Mouse (Mus musculus) testis, adult 2 months (tissue): ENCODE measurements around the gene Tbx10.

Experiments
- CTCF ChIP-seq: fragments of 200-500 bp; IDR thresholded peaks from 2 replicates; pipeline ENCODE4 v1.5.1; 2012; ENCODE audit warnings: low read depth, mild to moderate bottlenecking, inconsistent platforms, low read length, moderate library complexity; ENCODE audit not compliant: control insufficient read depth, insufficient read depth, insufficient replicate concordance
- POLR2A ChIP-seq: fragments of 200-500 bp; IDR thresholded peaks from 2 replicates; pipeline ENCODE4 v1.6.1; 2012; ENCODE audit warnings: low read depth, mild to moderate bottlenecking, inconsistent platforms, low read length, moderate library complexity; ENCODE audit not compliant: control insufficient read depth

DNA sequence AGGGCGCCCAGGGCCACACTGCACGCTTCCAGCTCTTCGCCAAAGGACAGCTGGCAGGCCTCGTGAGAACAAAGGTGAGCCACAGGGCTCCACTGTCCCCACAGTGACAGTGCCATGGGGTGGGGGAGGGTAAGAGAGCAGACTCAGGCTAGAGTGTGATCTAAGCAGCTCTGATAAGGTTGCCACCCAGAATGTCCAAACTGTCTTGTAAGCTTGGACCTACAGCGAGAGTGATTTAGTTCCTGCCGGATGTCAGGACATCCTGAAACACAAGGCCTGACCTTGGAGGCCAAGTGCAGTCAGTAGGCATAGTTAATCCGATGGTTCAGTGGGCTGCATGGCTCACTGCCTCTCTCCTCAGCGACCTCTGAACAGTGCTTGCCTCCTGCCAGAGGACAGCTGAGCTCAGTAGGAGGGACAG lies 7.3 kb upstream of the Tbx10 start:
- no peak for TF ChIP-seq CTCF
- TF ChIP-seq POLR2A = no peak
